Mouse (Mus musculus) left cerebral cortex, adult 8-10 months (tissue): ENCODE results near the gene Vmn2r18. TPM values are rescaled to one million over a fixed set of nuclear protein-coding genes. Genes with fewer than 3 reads are reported as not detected.
A peak's percentile ranks its signal among the peaks of the same experiment; 100 is the strongest.

ENCODE experiments used
- DNase-seq, 2 experiments: peaks; one replicate each; pipeline ENCODE4 v3.0.0; 2022; ENCODE audit warnings: low spot score in 2 of 2
- total RNA-seq, 4 experiments: library from RNA; stranded (reverse); gene quantifications; 2 replicates each; pipeline ENCODE4 v1.2.4; 2022

The Vmn2r18 gene
- not detected for total RNA-seq

GRCm38 (mm10) chr5:151605921-151606320 is at the start of gene Vmn2r18:
TSS of gene Vmn2r18 (minus strand) at chr5:151606021.
- no peak for DNase-seq

DNA sequence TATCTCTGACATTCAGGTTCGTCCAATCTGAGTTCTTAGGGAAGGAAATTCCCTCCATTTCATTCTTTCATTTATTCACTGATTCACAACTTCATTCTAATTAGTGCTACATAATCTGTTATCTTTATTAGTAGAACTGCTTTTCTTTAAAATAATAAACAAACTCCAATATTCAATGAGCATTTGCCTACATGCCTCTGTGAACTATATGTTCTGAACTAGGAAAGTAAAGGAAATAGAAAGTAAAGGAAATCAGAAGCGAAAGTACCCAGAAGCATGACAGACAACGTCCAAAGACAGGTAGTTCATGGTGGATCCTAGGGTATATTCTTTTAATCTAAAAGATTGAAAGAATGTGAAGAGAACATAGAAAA is 45.6 kb upstream of the Vmn2r18 start:
- DNase-seq, result no peak

- peak; percentile 88 to 92 for DNase-seq
These were observed 45.0 kb upstream of the Vmn2r18 start, which contains the start of gene Rfc3 for GRCm38 (mm10) chr5:151650700-151651410. TSS of gene Rfc3 (minus strand) at chr5:151651242.

GRCm38 (mm10) chr5:151644845-151645244 is 39.0 kb upstream of the Vmn2r18 start:
- no peak for DNase-seq

DNA sequence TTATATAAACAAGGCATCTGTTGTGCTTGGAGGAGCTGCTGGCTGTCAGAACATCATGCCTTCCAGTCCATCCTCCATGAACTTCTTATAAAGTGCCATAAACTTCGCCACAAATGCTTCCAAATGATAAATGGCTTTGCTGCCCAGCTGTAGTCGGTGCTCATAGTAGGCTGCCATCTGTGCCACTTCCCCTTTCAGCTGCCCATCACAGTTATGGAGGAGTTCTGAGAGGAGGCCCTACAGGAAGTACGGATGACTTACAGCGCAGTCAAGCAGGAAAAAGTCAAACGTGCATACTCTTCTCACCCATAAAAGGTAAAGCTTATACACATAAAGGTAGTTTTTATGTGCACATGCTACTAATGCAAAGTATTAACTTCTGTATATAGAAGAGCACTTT is 37.0 kb upstream of the Vmn2r18 start:
- DNase-seq, result no peak

- DNase-seq, result no peak
These were observed 36.3 kb upstream of the Vmn2r18 start for GRCm38 (mm10) chr5:151642102-151642501.

DNA sequence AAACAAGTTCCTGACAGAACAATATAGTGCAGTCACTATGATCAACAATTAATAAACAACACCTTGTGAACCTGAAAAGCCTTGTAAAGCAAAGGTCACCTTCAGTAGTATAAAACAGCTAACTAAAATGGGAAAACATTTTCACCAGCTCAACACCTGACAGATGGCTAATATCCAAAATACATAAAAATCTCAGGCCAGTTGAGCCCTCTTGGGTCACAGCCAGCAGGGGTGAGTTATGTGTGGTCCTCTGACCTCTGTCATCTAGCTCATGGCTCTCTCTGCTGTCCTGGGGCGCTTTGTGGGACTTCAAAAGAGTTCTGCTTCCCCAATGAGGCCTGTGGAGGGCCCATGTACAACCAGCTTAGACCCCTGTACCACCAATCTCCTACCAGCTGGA is 4.1 kb downstream of the Vmn2r18 start:
- DNase-seq, result no peak

Other genes starting within 250 kb of the Vmn2r18 start
- gene Gm42906, start 177.9 kb downstream of the Vmn2r18 start, total RNA-seq, result not detected
- gene Rfc3, start 45.2 kb upstream of the Vmn2r18 start, total RNA-seq, result 10 to 100 TPM; 11.7 to 13.6 (median 12.9) TPM